Mouse (Mus musculus): Measurements from ENCODE around the gene Ganc. TPM values are rescaled to one million over a fixed set of nuclear protein-coding genes. Genes with fewer than 3 reads are reported as not detected.

Ganc gene
- 8.8 and 10.3 TPM in 2 replicates for polyA plus RNA-seq (2015; fragmentation: Nextera tagmentation; extraction: Ambion mirVana)

GRCm38 (mm10) chr2:120403653-120403985 lies at the start of gene Ganc:
Gene Ganc (plus strand): TSS chr2:120403896.
- peak; percentile 55 for ATAC-seq
- Histone ChIP-seq H3K27me3 (replicated peaks; ENCODE audit: control insufficient read depth, insufficient read depth, low read length) (no peaks in the 10 kb centered on the region), H3K4me2 (ENCODE audit: low read depth, low read length) (peak within 1 kb of the TSS; percentile 83), H3K4me3 (ENCODE audit: low read length) (peak within 1 kb of the TSS; percentile 95), H3K36me3 (ENCODE audit: control insufficient read depth, insufficient read depth, low read length) (no peaks in the 10 kb centered on the region), H3K27ac (ENCODE audit: low read length) (peak within 1 kb of the TSS; percentile 99), H3K9ac (ENCODE audit: low read depth, low read length) (peak within 1 kb of the TSS; percentile 85), H3K4me1 (ENCODE audit: control insufficient read depth, insufficient read depth, low read length) (peaks cover 10% of the 10 kb centered on the region), H3K9me3 (ENCODE audit: control insufficient read depth, low read length) (no peaks in the 10 kb centered on the region)
- 0% methylated on average over 17 of the region's 17 CpGs for WGBS

- Histone ChIP-seq H3K27ac (ENCODE audit: low read length) (no peak overlapping the region), H3K36me3 (ENCODE audit: control insufficient read depth, insufficient read depth, low read length) (peaks cover 8% of the 10 kb centered on the region; the same call in 1 of the 2 replicates), H3K4me2 (ENCODE audit: low read depth, low read length) (no peak overlapping the region), H3K27me3 (replicated peaks; ENCODE audit: control insufficient read depth, insufficient read depth, low read length) (no peaks in the 10 kb centered on the region), H3K4me1 (ENCODE audit: control insufficient read depth, insufficient read depth, low read length) (no peaks in the 10 kb centered on the region), H3K9ac (ENCODE audit: low read depth, low read length) (no peak overlapping the region), H3K9me3 (ENCODE audit: control insufficient read depth, low read length) (no peaks in the 10 kb centered on the region), H3K4me3 (ENCODE audit: low read length) (no peak overlapping the region)
- no peak for ATAC-seq
- WGBS: 46% methylated on average over 1 of the region's 1 CpGs
Observed at GRCm38 (mm10) chr2:120360425-120360824, 43.3 kb upstream of the Ganc start.

GRCm38 (mm10) chr2:120366501-120366900 lies 37.2 kb upstream of the Ganc start:
- H3K4me1 ChIP-seq (ENCODE audit: control insufficient read depth, insufficient read depth, low read length): no peaks in the 10 kb centered on the region
- H3K4me3 ChIP-seq (ENCODE audit: low read length): no peak overlapping the region
- 88% methylated on average over 3 of the region's 3 CpGs for WGBS
- H3K9ac ChIP-seq (ENCODE audit: low read depth, low read length): no peak overlapping the region
- no peaks in the 10 kb centered on the region for H3K27me3 ChIP-seq (replicated peaks; ENCODE audit: control insufficient read depth, insufficient read depth, low read length)
- H3K36me3 ChIP-seq (ENCODE audit: control insufficient read depth, insufficient read depth, low read length): 0 out of 2 replicates have a peak, but pooled peaks cover 7% of the 10 kb centered on the region
- no peaks in the 10 kb centered on the region for H3K9me3 ChIP-seq (ENCODE audit: control insufficient read depth, low read length)
- H3K27ac ChIP-seq (ENCODE audit: low read length): peak overlapping the region; percentile 50; the same call in 1 of the 2 replicates
- no peak overlapping the region for H3K4me2 ChIP-seq (ENCODE audit: low read depth, low read length)
- ATAC-seq: no peak

- Histone ChIP-seq H3K4me1 (ENCODE audit: control insufficient read depth, insufficient read depth, low read length) (no peaks in the 10 kb centered on the region), H3K27me3 (replicated peaks; ENCODE audit: control insufficient read depth, insufficient read depth, low read length) (no peaks in the 10 kb centered on the region), H3K4me2 (ENCODE audit: low read depth, low read length) (no peak overlapping the region), H3K9ac (ENCODE audit: low read depth, low read length) (no peak overlapping the region), H3K4me3 (ENCODE audit: low read length) (no peak overlapping the region), H3K27ac (ENCODE audit: low read length) (peak overlapping the region; percentile 88), H3K36me3 (ENCODE audit: control insufficient read depth, insufficient read depth, low read length) (0 out of 2 replicates have a peak, but pooled peaks cover 7% of the 10 kb centered on the region), H3K9me3 (ENCODE audit: control insufficient read depth, low read length) (no peaks in the 10 kb centered on the region)
- ATAC-seq: peak; percentile 88
- WGBS: 88% methylated on average over 4 of the region's 4 CpGs
Observed at GRCm38 (mm10) chr2:120367416-120368207, 36.1 kb upstream of the Ganc start.

- no peak for ATAC-seq
Observed at GRCm38 (mm10) chr2:120373858-120374257, 29.8 kb upstream of the Ganc start.

GRCm38 (mm10) chr2:120386264-120386663 lies 17.4 kb upstream of the Ganc start:
- Histone ChIP-seq H3K27me3 (replicated peaks; ENCODE audit: control insufficient read depth, insufficient read depth, low read length) (no peaks in the 10 kb centered on the region), H3K27ac (ENCODE audit: low read length) (no peak overlapping the region), H3K4me1 (ENCODE audit: control insufficient read depth, insufficient read depth, low read length) (no peaks in the 10 kb centered on the region), H3K9ac (ENCODE audit: low read depth, low read length) (no peak overlapping the region), H3K4me2 (ENCODE audit: low read depth, low read length) (no peak overlapping the region), H3K36me3 (ENCODE audit: control insufficient read depth, insufficient read depth, low read length) (0 out of 2 replicates have a peak, but pooled peaks cover 4% of the 10 kb centered on the region), H3K9me3 (ENCODE audit: control insufficient read depth, low read length) (no peaks in the 10 kb centered on the region), H3K4me3 (ENCODE audit: low read length) (no peak overlapping the region)
- 93% methylated on average over 1 of the region's 1 CpGs for WGBS
- no peak for ATAC-seq

More at GRCm38 (mm10) chr2:120373858-120374257, 29.8 kb upstream of the Ganc start:
- WGBS: 86% methylated on average over 4 of the region's 4 CpGs
- no peaks in the 10 kb centered on the region for H3K9me3 ChIP-seq (ENCODE audit: control insufficient read depth, low read length)
- H3K4me1 ChIP-seq (ENCODE audit: control insufficient read depth, insufficient read depth, low read length): no peaks in the 10 kb centered on the region
- H3K9ac ChIP-seq (ENCODE audit: low read depth, low read length): no peak overlapping the region
- no peaks in the 10 kb centered on the region for H3K27me3 ChIP-seq (replicated peaks; ENCODE audit: control insufficient read depth, insufficient read depth, low read length)
- 0 out of 2 replicates have a peak, but pooled peaks cover 5% of the 10 kb centered on the region for H3K36me3 ChIP-seq (ENCODE audit: control insufficient read depth, insufficient read depth, low read length)
- no peak overlapping the region for H3K27ac ChIP-seq (ENCODE audit: low read length)
- no peak overlapping the region for H3K4me3 ChIP-seq (ENCODE audit: low read length)
- H3K4me2 ChIP-seq (ENCODE audit: low read depth, low read length): no peak overlapping the region

GRCm38 (mm10) chr2:120387291-120387690 lies 16.4 kb upstream of the Ganc start:
- Histone ChIP-seq H3K36me3 (ENCODE audit: control insufficient read depth, insufficient read depth, low read length) (0 out of 2 replicates have a peak, but pooled peaks cover 4% of the 10 kb centered on the region), H3K9me3 (ENCODE audit: control insufficient read depth, low read length) (no peaks in the 10 kb centered on the region), H3K27me3 (replicated peaks; ENCODE audit: control insufficient read depth, insufficient read depth, low read length) (no peaks in the 10 kb centered on the region), H3K4me1 (ENCODE audit: control insufficient read depth, insufficient read depth, low read length) (no peaks in the 10 kb centered on the region), H3K4me3 (ENCODE audit: low read length) (no peak overlapping the region), H3K4me2 (ENCODE audit: low read depth, low read length) (no peak overlapping the region), H3K27ac (ENCODE audit: low read length) (no peak overlapping the region), H3K9ac (ENCODE audit: low read depth, low read length) (no peak overlapping the region)
- 93% methylated on average over 1 of the region's 1 CpGs for whole genome bisulfite sequencing
- ATAC-seq: no peak

GRCm38 (mm10) chr2:120389376-120389775 lies 14.3 kb upstream of the Ganc start:
- no peak for ATAC-seq
- Histone ChIP-seq H3K27me3 (replicated peaks; ENCODE audit: control insufficient read depth, insufficient read depth, low read length) (no peaks in the 10 kb centered on the region), H3K36me3 (ENCODE audit: control insufficient read depth, insufficient read depth, low read length) (peaks cover 4% of the 10 kb centered on the region; the same call in 1 of the 2 replicates), H3K9me3 (ENCODE audit: control insufficient read depth, low read length) (no peaks in the 10 kb centered on the region), H3K27ac (ENCODE audit: low read length) (no peak overlapping the region), H3K9ac (ENCODE audit: low read depth, low read length) (no peak overlapping the region), H3K4me1 (ENCODE audit: control insufficient read depth, insufficient read depth, low read length) (no peaks in the 10 kb centered on the region), H3K4me2 (ENCODE audit: low read depth, low read length) (no peak overlapping the region), H3K4me3 (ENCODE audit: low read length) (no peak overlapping the region)
- 67% methylated on average over 3 of the region's 3 CpGs for WGBS

- no peak for ATAC-seq
Observed at GRCm38 (mm10) chr2:120390934-120391333, 12.8 kb upstream of the Ganc start.

More at GRCm38 (mm10) chr2:120390934-120391333, 12.8 kb upstream of the Ganc start:
- Histone ChIP-seq H3K9me3 (ENCODE audit: control insufficient read depth, low read length) (no peaks in the 10 kb centered on the region), H3K4me1 (ENCODE audit: control insufficient read depth, insufficient read depth, low read length) (no peaks in the 10 kb centered on the region), H3K4me3 (ENCODE audit: low read length) (no peak overlapping the region), H3K36me3 (ENCODE audit: control insufficient read depth, insufficient read depth, low read length) (peaks cover 4% of the 10 kb centered on the region; the same call in 1 of the 2 replicates), H3K9ac (ENCODE audit: low read depth, low read length) (no peak overlapping the region), H3K27ac (ENCODE audit: low read length) (no peak overlapping the region), H3K4me2 (ENCODE audit: low read depth, low read length) (no peak overlapping the region), H3K27me3 (replicated peaks; ENCODE audit: control insufficient read depth, insufficient read depth, low read length) (no peaks in the 10 kb centered on the region)
- 94% methylated on average over 1 of the region's 1 CpGs for WGBS
